Mouse (Mus musculus) lung, adult 2 months (tissue): ENCODE measurements around the gene Fam102a.

ENCODE experiments used
- CTCF ChIP-seq: fragments of 200-500 bp; IDR thresholded peaks from 2 replicates; pipeline ENCODE4 v1.5.1; 2011; ENCODE audit warnings: mild to moderate bottlenecking, low read length, control low read depth; ENCODE audit not compliant: insufficient read depth
- POLR2A ChIP-seq: fragments of 200-500 bp; IDR thresholded peaks from 2 replicates; pipeline ENCODE4 v1.6.1; 2011; ENCODE audit warnings: low read depth, mild to moderate bottlenecking, control low read depth, low read length, borderline replicate concordance; ENCODE audit errors: extremely low read depth

- no peak for TF ChIP-seq CTCF
- TF ChIP-seq POLR2A = no peak
Measured at GRCm38 (mm10) chr2:32499365-32499764, 35.8 kb upstream of the Fam102a start.
